9 mouse cellular contexts compared by ENCODE assay signal in genomic region chr3:96427311-96427710, GRCm38 (mm10). TPM values are rescaled to one million over a fixed set of nuclear protein-coding genes. Genes with fewer than 3 reads are reported as not detected.
DNase-seq lines count a peak whose midpoint lies in the region; ATAC-seq and TF ChIP-seq lines count a peak whose summit lies in the region.
"Had no signal": no experiment of that assay in that cellular context is flagged by ENCODE, and none has a peak within 500 bp of the region (broad histone marks: within the 10 kb centered on the region; RNA-seq: fewer than 3 reads in every experiment).

No protein-coding gene starts in this region.

- peaks cover 9% of the 10 kb centered on the region for H3K4me1 ChIP-seq in heart, embryonic 13.5 days
- H3K4me1 ChIP-seq in bone marrow macrophage, adult 2 months (ENCODE audit: control insufficient read depth, insufficient read depth, low read length), result 0 out of 2 replicates have a peak, but pooled peaks cover 2% of the 10 kb centered on the region
- H3K4me1 ChIP-seq in limb, embryonic 12.5 days (replicated peaks), result peaks cover 11% of the 10 kb centered on the region; the same call in 1 of the 2 replicates

- H3K36me3 ChIP-seq in heart, embryonic 13.5 days, result no peaks in the 10 kb centered on the region
- H3K36me3 ChIP-seq in limb, embryonic 12.5 days, result no peaks in the 10 kb centered on the region

- no peak for DNase-seq in heart, adult 9 months (ENCODE audit: low spot score in 2 of 2)
- peak; percentile 53 for DNase-seq in 3T3-L1 (ENCODE audit: low read depth, low spot score)
- no peak for DNase-seq in adrenal gland, postnatal 25 days
- no peak for DNase-seq in adipocyte (ENCODE audit: low spot score)
- DNase-seq: gastrocnemius, postnatal 36 days had no signal

- H3K27me3 ChIP-seq in heart, embryonic 13.5 days (replicated peaks), result peaks cover 64% of the 10 kb centered on the region
- H3K27me3 ChIP-seq in limb, embryonic 12.5 days, result peaks cover 21% of the 10 kb centered on the region

- H3K4me3 ChIP-seq in heart, embryonic 13.5 days, result peak overlapping the region; percentile 38
- H3K4me3 ChIP-seq in bone marrow macrophage, adult 2 months (ENCODE audit: insufficient read depth, low read length), result peak overlapping the region; percentile 43
- 0 out of 2 replicates have a peak overlapping the region, but pooled peaks have one; percentile 3 for H3K4me3 ChIP-seq in limb, embryonic 12.5 days (replicated peaks)

- no peak overlapping the region for H3K27ac ChIP-seq in heart, embryonic 13.5 days (replicated peaks)
- H3K27ac ChIP-seq in bone marrow macrophage, adult 2 months (ENCODE audit: insufficient read depth, low read depth, low read length), result no peak overlapping the region
- H3K27ac ChIP-seq in limb, embryonic 12.5 days, result no peak overlapping the region

- 12% methylated on average over 4 of the region's 4 CpGs for WGBS in heart, embryonic 13.5 days
- WGBS in limb, embryonic 12.5 days, result 9% methylated on average over 4 of the region's 4 CpGs

- peak overlapping the region; percentile 65 for H3K4me2 ChIP-seq in heart, embryonic 13.5 days
- H3K4me2 ChIP-seq in limb, embryonic 12.5 days, result peak overlapping the region; percentile 26; the same call in 1 of the 2 replicates

- no peaks in the 10 kb centered on the region for H3K9me3 ChIP-seq in heart, embryonic 13.5 days
- H3K9me3 ChIP-seq in limb, embryonic 12.5 days, result no peaks in the 10 kb centered on the region

- H3K9ac ChIP-seq in heart, embryonic 13.5 days, result peak overlapping the region; percentile 56
- H3K9ac ChIP-seq in limb, embryonic 12.5 days (replicated peaks), result no peak overlapping the region

- no peak for TF ChIP-seq CTCF in bone marrow macrophage, adult 2 months (IDR thresholded peaks at IDR 0.05; ENCODE audit: low read depth, low read length)

- no peak for ATAC-seq in heart, embryonic 13.5 days (ENCODE audit: extremely low read depth, insufficient number of reproducible peaks, low FRiP score, low TSS enrichment)
- ATAC-seq in limb, embryonic 12.5 days (ENCODE audit: insufficient number of reproducible peaks, insufficient read depth, low FRiP score, low TSS enrichment, low read depth), result no peak
- ATAC-seq in cerebellum, adult (ENCODE audit: insufficient number of reproducible peaks, low FRiP score, low TSS enrichment), result no peak

- TF ChIP-seq POLR2A in bone marrow macrophage, adult 2 months (IDR thresholded peaks at IDR 0.05; ENCODE audit: borderline replicate concordance, low read depth, low read length), result no peak

RNA-seq across cellular contexts. Expression of gene BC107364, which starts 24.8 kb away (rescaled TPM):
- 0.68 and 0.78 TPM in 2 replicates for polyA plus RNA-seq in heart, embryonic 13.5 days (2015; fragmentation: Nextera tagmentation; extraction: Ambion mirVana)
- polyA plus RNA-seq in bone marrow macrophage, adult 2 months (2012; ENCODE audit: insufficient read depth, insufficient read length, missing spikeins), result not detected in 2 replicates
- polyA plus RNA-seq in limb, embryonic 12.5 days (2016; fragmentation: Nextera tagmentation; extraction: Ambion mirVana), result not detected in 2 replicates
- total RNA-seq in adrenal gland, postnatal 25 days (2021), result not detected in 2 replicates
- total RNA-seq: gastrocnemius, postnatal 36 days had no signal
